Mouse (Mus musculus): Measurements from ENCODE around the gene Cyp8b1.

Gene Cyp8b1

DNA sequence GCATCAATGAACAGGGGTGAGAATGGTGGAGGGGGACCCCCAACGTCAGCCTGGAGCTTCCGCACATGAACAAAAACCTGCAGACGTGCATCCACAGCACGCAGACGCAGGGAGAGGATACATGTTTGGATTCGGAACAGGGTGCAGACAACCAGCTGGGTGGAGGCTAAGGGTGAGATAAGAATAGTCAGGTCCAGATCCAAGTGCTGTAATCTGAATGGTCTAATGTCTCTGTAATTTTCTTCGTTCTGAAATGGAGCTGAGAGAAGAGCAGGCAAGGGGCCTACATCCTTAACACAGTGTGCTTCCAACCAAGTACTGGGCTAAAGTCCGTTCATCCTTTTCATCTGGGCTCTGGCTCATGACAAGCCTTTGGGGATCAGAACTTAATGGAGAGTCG is 24.8 kb downstream of the Cyp8b1 start:
- DNase-seq (ENCODE audit: low spot score in 2 of 2), result peak in 1 of 2 experiments; percentile 20

DNA sequence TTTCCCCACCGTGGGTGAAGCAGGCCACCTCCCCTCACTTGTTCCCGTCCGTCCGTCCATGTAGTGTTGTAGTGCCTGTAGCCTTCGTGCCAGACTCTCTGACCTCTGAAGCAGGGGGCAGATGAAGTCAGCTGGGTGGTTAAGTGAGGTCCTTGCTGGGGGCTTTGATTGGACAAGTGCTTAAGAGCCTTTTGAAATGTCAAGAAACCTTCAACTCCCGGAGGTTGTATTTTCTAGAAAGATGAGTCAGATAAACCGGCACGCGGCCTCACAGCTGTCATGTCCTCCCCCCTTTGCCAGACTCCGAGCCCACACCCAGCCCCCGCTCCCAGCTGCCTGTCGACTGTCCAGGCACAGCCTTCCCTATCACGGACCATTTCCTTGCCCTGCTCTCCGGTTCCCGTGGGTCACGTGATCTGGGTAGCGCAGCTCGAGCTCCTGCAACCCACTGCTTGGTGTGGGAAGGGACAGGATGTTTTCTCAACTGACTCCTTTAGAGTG is 25.6 kb downstream of the Cyp8b1 start:
- peak; percentile 77 to 84 for DNase-seq (ENCODE audit: low spot score in 2 of 2)

DNA sequence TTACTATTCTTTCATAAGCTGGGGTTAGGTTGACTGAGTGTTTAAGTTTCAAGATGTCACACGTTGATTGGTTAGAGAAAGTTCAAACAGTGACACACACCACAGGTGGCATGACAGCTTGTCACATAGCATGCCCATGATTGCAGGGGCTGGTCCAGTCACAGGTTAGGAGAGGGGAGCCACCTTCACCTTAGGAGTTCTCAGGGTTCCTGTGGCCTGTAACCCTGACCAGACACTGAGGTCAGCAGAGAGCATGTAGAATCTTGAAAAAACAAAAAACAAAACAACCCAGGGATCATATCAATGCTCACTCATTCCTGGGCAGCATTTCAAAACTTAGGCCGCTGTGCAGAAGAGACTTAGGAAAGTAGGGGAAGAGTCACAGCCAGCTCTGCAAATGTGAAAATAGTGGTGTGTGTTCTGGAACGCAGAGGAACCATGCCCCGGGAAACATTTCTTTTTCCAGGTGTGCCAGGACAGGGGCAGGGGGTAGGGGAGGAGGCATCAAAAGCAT is 26.1 kb downstream of the Cyp8b1 start:
- no peak for DNase-seq (ENCODE audit: low spot score in 2 of 2)

DNA sequence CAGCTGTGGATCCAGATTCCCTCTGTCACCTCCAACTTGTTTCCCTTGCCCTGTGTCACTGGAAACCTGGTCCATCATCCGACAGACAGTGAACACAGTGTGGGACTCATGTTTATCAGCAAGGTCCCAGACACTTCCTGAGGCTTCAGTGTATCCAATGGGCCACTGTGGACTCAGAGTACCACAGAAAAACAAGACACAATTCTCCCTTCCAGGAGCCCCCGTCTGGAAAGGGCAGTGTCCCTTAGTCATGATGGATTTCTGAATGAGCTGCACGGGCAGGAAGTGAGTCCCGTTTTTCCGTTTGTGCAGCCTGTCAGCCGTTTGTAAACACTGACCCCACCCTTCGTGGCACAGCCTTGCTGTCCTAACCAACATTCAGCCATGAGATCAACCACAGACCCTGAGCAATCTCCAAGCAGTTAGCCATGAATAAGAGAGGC is 34.1 kb downstream of the Cyp8b1 start:
- DNase-seq (ENCODE audit: low spot score in 2 of 2), result peak; percentile 42 to 46

DNA sequence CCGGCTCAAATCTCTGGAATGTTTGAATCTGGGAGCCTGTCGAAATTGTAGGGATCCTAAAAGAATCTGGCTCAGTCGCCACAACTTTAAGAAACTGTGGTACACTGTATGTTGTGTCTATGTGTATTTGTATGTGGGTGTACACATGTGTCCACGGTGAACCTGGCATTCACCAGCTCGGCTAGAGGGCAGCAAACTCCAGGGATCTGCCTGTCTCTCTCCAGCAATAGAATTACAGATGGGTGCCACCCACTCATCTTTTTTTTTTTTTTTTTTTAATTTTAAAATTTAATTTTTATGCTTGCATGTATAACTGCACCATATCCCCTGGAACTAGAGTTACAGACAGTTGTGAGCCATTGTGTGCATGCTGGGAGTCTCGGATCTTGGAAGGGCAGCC is 34.8 kb downstream of the Cyp8b1 start:
- DNase-seq (ENCODE audit: low spot score in 2 of 2), result no peak

DNA sequence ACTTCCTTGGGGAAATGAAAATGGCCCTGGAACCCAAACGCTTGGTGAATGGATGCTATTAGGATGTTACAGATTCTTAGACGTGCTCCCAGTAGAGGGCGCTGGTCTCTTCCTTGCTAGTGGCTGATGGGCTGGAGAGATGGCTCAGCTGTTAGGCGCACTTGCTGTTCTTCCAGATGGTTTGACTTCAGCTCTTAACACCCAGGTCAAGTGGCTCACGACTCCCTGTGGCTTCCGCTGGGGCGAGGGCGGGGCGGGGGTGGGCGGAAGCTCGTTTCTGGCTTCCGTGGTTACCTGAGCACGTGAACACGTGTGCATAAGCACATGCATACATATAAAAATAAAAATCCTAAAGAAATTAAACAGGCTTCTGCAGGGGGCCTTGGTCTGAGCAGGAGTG is 35.3 kb downstream of the Cyp8b1 start:
- peak; percentile 67 to 77 for DNase-seq (ENCODE audit: low spot score in 2 of 2)

DNA sequence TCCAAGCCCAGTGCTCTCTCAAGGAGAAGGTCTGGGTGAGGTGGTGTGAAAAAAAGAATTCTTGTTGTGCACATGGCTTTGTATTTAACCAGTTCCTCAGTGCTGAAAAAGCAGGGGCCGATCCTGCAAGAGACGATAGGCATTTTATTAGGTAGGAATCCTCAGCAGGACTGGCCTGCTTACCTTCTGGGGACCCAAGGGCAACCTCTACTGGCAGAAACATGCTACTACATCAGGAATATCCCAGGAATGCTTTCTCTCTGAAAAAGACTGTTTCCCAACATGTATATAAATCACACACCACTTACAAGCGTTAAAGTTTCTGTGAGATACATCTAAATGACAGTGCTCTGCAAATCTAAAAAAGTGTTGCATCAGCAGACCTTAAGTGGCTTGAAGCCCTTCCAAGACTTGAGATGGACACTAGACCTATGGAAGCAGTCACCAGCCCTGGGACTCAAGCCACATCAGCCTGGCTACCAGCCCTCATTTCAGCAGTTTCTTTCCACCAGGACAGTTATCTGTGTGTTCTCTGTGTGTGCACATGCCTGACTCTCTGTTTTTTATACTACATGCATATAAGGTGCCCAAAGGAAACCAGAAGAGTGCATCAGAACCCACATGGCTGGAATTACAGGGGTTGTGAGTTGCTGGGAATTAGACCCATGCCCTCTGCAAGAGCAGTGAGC is 38.9 kb downstream of the Cyp8b1 start:
- peak; percentile 28 to 66 for DNase-seq (ENCODE audit: low spot score in 2 of 2)

DNA sequence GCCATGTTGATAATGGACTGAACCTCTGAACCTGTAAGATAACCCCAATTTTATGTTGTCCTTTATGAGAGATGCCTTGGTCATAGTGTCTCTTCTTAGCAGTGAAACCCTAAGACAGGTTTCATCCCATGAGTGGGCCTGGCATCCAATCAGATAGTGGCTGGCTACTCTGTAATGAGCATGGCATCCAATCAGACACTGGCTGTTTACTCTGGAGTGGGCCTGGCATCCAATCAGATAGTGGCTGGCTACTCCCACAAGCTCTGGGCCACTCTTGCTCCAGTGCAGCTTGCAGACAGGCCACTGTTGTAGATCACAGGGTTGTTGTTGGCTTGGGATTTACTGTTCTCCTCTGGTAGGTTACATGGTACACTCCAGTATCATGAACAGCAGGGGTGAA is 42.5 kb downstream of the Cyp8b1 start:
- no peak for DNase-seq (ENCODE audit: low spot score in 2 of 2)

DNA sequence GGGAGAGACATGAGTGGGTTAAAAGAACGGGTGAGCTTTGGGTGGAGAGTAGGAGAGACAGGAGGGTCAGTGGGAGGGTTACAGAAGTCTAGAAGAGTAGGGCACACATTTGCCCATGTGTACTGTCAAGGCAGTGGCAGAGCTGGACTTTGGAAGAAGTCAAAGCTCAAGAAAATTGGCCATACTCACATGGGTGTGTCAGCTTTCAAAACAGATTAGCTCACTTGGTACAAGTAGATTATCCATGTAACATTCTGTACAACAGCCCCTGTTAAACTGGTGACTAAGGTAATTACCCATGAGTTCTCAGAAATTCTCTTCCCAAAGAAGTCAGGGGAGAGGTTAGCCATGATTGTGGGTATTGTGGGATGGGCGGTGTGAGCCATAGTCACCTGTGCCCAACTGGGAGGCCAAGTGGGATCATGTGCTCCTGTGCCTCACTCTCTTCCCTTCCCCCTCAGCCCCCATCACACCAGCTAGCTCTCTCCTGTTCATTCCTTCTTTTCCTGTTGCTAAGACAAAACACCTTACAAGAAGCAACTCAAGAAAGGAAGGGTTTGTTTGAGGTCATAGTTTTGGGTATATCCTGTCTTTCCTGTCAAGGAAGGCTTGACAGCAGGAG is 43.9 kb downstream of the Cyp8b1 start:
- DNase-seq (ENCODE audit: low spot score in 2 of 2), result no peak

DNA sequence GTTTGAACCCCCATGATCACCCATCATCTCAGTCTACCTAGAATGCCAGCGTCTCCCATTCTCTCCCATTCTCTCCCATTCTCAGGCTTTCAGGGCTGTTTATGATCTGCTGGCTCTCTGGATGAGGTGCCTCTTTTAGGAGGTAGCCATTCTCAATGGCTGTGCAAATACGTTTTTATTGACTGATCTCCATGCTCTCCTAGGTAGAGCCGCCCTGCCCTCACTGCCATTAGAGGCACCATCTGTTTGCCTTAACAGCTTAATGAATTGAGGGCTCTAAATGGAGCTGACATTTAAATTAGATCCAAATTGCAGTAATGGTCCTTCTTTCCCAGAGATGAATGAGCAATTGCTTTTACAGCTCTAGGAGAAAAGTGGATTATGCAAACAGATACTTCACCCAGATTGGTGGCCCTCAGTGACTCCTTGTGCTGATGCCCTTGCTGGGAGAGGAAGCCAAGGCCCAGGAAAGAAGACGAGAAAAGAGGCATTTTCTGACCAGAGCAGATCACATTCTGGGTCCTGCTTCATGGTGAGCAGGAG is 46.1 kb downstream of the Cyp8b1 start:
- no peak for DNase-seq (ENCODE audit: low spot score in 2 of 2)

DNA sequence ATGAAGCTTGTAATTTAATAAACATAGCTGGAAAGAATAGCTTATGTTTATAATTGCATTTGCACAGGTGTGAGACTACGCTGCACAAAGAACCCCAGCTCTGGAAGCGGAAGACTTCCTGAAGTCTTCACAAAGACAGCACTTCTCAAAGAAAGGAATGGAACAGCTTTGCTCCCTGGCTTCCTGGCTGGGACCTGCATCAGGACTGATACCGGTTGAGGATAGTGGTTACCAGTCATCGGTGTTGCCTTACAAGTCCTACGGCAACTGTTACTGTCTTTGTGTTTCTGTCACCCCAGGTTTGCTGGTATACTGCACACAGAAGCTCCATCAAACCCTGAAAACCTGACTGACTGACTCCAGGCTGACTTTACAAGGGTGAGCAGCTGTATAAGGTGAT is 46.7 kb downstream of the Cyp8b1 start:
- DNase-seq (ENCODE audit: low spot score in 2 of 2), result no peak

DNA sequence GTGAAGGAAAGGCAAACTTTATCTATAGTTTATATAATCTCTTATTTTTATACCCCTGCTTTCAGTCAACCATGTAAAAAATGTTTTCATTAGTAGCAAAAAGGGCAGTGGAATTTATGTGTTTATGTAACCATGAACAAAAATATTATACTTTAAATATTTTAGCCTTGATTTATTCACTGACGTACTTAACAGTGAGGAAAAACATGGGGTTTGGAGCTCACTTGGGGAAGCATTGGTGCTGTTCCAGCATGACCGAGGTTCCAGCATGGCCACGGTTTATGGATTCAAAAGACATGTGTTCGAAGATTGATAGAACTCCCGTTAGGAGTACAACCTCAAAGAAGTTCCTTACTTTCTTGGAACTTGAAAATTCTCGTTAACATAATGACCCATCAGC is 47.9 kb downstream of the Cyp8b1 start:
- no peak for DNase-seq (ENCODE audit: low spot score in 2 of 2)

DNA sequence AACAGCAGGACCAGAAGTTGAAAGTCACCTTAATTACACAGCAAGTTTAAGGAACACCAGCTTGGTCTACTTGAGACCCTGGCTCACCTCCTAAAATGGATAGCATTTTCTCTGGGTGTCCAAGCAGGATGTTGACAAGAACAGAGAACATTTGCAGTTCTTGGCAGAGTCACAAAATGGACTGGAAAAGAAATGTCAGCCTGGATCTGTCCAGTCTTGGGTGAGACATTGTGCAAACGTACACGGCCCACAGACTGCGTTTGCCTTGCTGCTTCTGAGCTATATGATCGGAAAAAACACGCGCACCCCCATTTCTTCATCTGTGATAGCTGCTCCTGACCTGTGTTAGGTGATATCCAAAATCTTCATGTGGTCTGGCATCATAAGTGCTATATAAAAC is 48.5 kb downstream of the Cyp8b1 start:
- peak; percentile 41 to 44 for DNase-seq (ENCODE audit: low spot score in 2 of 2)

DNA sequence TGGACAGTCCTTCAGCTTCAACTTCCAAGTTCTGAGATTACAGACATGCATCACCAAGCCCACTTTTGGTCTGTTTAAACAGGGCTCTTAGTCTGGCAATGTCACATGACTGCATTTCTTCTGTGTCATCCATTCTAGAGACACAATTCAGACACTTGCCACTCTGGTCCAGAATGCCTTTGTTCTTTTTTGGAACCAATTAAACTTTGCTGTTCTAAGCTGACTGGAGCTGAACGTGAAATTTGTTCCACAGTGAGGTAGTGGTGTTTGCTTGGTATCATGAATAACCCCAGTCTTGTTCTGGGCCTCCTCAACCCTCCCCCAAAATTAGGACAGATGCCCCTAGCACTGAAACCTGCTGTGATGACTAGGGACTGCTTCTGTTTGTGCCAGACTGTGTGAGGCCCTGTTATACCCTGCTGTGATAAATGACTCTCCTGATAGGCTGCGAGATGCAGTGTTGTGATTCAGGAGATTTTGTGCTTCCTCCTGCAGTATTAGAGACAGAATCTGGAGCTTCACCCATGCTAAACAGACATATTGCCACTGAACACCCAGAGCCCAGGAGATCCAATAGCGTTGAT is 50.6 kb downstream of the Cyp8b1 start:
- no peak for DNase-seq (ENCODE audit: low spot score in 2 of 2)

DNA sequence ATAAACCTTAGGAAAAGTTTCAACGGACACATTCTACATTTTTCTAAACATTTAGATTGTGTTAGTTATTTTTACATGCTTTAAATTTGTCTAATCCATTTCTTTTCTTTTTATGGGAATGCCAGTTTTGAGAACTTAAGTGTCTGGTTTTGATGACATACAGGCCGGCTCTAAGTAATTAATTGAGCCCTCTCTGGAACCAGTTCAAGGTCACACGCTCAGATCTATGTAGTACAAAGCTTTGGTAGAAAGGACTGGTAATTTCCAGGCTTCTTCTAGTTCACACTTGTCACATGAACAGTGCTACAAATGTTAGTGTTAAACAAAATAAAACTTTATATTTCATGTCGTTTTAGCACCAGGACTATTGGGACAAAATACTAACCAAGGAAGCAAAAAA is 51.3 kb downstream of the Cyp8b1 start:
- no peak for DNase-seq (ENCODE audit: low spot score in 2 of 2)
